Mouse (Mus musculus): Measurements from ENCODE around the gene Tlx3.

DNA sequence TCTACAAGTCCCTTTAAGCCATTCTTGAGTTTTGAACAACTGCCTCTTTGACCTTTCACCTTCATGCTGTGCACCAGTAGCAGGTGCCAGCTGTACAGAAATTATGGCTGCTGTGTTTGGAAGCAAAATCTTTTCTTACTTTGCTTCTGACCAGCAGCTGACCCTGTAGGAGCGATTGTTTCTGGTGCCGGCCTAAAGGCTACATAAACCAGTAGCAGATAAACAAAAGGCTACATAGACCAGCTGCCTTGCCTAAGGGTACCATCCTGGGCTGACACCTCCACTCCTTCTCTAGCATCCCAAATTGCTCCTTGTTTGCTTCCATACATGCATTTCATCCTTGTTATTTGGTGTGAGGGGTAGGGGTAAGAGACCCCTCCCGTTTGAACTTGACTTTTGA lies 30.7 kb upstream of the Tlx3 start:
- TF ChIP-seq TAL1 (IDR thresholded peaks at IDR 0.05; ENCODE audit: low read length) (no peak), GATA1 (IDR thresholded peaks at IDR 0.05; ENCODE audit: low read length) (no peak)

Measured in erythroblast, embryonic 14.5 days (primary cell).